Mouse (Mus musculus) limb, embryonic 14.5 days (tissue): ENCODE data around the gene Hnf1a. TPM values are rescaled to one million over a fixed set of nuclear protein-coding genes. Genes with fewer than 3 reads are reported as not detected.

Source experiments
- ATAC-seq: fragments of 200-750 bp; cut with Nextera tagmentation; 2 replicates; pipeline ENCODE4 v1.8.0; 2017; ENCODE audit warnings: low read depth, moderate number of reproducible peaks, moderate TSS enrichment; ENCODE audit not compliant: low FRiP score
- DNase-seq: peaks from one replicate; pipeline ENCODE4 v3.0.0-alpha.2; 2015; ENCODE audit warnings: low spot score
- H3K27ac ChIP-seq: fragments of 300-500 bp; sonication (generic); replicated peaks from 2 replicates; pipeline ENCODE4 v1.5.1; 2014; ENCODE audit warnings: low read depth, mild to moderate bottlenecking, low read length, moderate library complexity, mixed read lengths
- H3K27me3 ChIP-seq: fragments of 300-500 bp; sonication (generic); 2 replicates; pipeline ENCODE4 v1.6.1; 2014; ENCODE audit warnings: low read length, mixed read lengths; ENCODE audit not compliant: control insufficient read depth, insufficient read depth
- H3K36me3 ChIP-seq: fragments of 300-500 bp; sonication (generic); 2 replicates; pipeline ENCODE4 v1.6.1; 2014; ENCODE audit warnings: mild to moderate bottlenecking, low read length, moderate library complexity, mixed read lengths; ENCODE audit not compliant: control insufficient read depth, insufficient read depth
- H3K4me1 ChIP-seq: fragments of 300-500 bp; sonication (generic); 2 replicates; pipeline ENCODE4 v1.6.1; 2014; ENCODE audit warnings: antibody characterized with exemption, low read length, mixed read lengths; ENCODE audit not compliant: control insufficient read depth, insufficient read depth
- H3K4me2 ChIP-seq: fragments of 300-500 bp; sonication (generic); replicated peaks from 2 replicates; pipeline ENCODE4 v1.6.1; 2014; ENCODE audit warnings: low read depth, mild to moderate bottlenecking, low read length, moderate library complexity; ENCODE audit not compliant: severe bottlenecking
- H3K4me3 ChIP-seq: fragments of 300-500 bp; sonication (generic); replicated peaks from 2 replicates; pipeline ENCODE4 v1.5.1; 2014; ENCODE audit warnings: low read length
- H3K9ac ChIP-seq: fragments of 300-500 bp; sonication (generic); 2 replicates; pipeline ENCODE4 v1.6.1; 2014; ENCODE audit warnings: mild to moderate bottlenecking, low read depth, low read length, moderate library complexity; ENCODE audit not compliant: severe bottlenecking
- H3K9me3 ChIP-seq: fragments of 300-500 bp; sonication (generic); 2 replicates; pipeline ENCODE4 v1.6.1; 2016; ENCODE audit warnings: low read length; ENCODE audit not compliant: control insufficient read depth
- POLR2A ChIP-seq: fragments of 200-500 bp; IDR thresholded peaks from 2 replicates; pipeline ENCODE4 v1.8.0; 2012; ENCODE audit warnings: inconsistent platforms, mild to moderate bottlenecking, moderate library complexity, borderline replicate concordance; ENCODE audit not compliant: insufficient read depth, insufficient read length; ENCODE audit errors: extremely low read depth
- WGBS: fragments of 180-500 bp; shearing (Covaris S2); extraction: QIAGEN DNeasy Blood & Tissue Kit; methylation state at CpG from one replicate; pipeline ENCODE4 v1.1.7; 2014; 5-methylcytosine and 5-hydroxymethylcytosine counted together
- polyA plus RNA-seq, 2 experiments: library from polyadenylated mRNA; depleted of rRNA in 1 of 2; stranded (reverse) in 1 of 2; unstranded in 1 of 2; fragments of >200 nt; fragmentation: Nextera tagmentation in 1 of 2; extraction: Ambion mirVana in 1 of 2; gene quantifications; 2 replicates each; pipeline versions ENCODE4 v1.2.1 to v1.2.3; 2012 to 2014

Hnf1a gene
- polyA plus RNA-seq, 2 experiments, result 0.03 TPM; not detected in 1

DNA sequence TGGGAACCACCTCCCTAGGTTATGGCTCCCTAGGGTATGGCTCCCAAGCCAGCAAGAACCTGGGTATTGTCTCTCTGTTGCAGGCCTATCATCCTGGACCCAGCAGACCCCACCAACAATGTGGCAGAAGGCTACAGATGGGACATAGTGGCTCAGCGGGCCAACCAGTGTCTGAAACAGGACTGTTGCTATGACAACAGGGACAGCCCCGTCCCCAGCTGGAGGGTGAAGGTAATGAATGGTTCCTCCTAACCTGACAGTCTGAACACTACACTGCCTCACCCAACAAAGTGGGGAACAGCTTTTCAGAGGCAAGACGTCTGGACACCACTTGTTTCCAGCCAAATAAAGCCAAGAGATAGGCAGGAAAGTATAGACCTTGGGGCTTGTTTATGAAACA, 35.1 kb downstream of the Hnf1a start:
- WGBS, result 14% methylated on average over 3 of the region's 3 CpGs
- Histone ChIP-seq H3K36me3 (no peaks in the 10 kb centered on the region), H3K4me2 (no peak overlapping the region), H3K9me3 (no peaks in the 10 kb centered on the region), H3K27me3 (no peaks in the 10 kb centered on the region), H3K4me3 (no peak overlapping the region), H3K27ac (no peak overlapping the region), H3K4me1 (no peaks in the 10 kb centered on the region), H3K9ac (no peak overlapping the region)
- ATAC-seq, result no peak
- no peak for TF ChIP-seq POLR2A
- DNase-seq, result no peak

DNA sequence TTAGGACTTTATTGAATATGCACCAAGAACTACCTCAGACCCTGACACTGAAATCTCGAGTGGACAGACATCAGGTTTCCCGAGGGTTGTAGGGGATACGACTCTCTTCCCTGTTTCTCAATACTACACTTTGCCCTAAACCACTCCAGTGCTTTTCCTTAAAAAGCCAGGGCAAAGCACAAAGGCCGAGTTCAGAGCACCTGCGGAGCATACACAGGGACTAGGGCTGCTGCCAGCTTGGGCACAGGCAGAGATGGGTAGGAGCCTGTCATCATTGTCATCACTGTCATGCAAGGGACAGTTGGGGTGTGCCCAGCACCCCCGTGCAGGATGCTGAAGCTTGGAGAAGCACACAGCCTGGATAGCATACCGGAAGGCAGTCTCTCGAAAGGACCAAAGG, 37.7 kb downstream of the Hnf1a start:
- no peaks in the 10 kb centered on the region for H3K27me3 ChIP-seq
- no peak for ATAC-seq
- 86% methylated on average over 8 of the region's 8 CpGs for WGBS

DNA sequence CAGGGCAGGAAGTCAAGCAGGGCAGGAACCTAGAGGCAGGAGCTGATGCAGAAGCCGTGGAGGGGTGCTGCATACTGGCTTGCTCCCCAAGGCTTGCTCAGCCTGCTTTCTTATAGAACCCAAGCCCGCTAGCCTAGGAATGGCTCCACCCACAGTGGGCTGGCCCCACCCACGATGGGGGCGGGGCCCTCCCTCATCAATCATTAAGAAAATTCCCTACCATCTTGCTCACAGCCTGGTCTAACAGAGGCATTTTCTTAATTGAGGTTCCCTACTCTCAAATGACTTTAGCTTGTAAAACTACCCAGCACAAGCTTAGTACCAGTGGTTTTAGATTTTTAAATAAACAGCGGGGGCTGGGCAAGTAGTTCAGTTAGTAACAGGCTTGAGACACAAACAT, 39.3 kb downstream of the Hnf1a start:
- no peak for DNase-seq
- H3K4me3 ChIP-seq, result no peak overlapping the region
- H3K4me2 ChIP-seq, result no peak overlapping the region
- no peaks in the 10 kb centered on the region for H3K4me1 ChIP-seq
- ATAC-seq, result no peak
- 58% methylated on average over 4 of the region's 5 CpGs for WGBS
- H3K9me3 ChIP-seq, result no peaks in the 10 kb centered on the region
- no peak overlapping the region for H3K27ac ChIP-seq
- H3K27me3 ChIP-seq, result no peaks in the 10 kb centered on the region
- no peak overlapping the region for H3K9ac ChIP-seq
- no peaks in the 10 kb centered on the region for H3K36me3 ChIP-seq
- no peak for TF ChIP-seq POLR2A

More for the DNA sequence above, 37.7 kb downstream of the Hnf1a start:
- DNase-seq, result no peak
- no peak overlapping the region for H3K9ac ChIP-seq
- TF ChIP-seq POLR2A, result no peak
- H3K27ac ChIP-seq, result no peak overlapping the region
- H3K36me3 ChIP-seq, result no peaks in the 10 kb centered on the region
- H3K4me1 ChIP-seq, result no peaks in the 10 kb centered on the region
- no peak overlapping the region for H3K4me2 ChIP-seq
- H3K4me3 ChIP-seq, result no peak overlapping the region
- no peaks in the 10 kb centered on the region for H3K9me3 ChIP-seq

DNA sequence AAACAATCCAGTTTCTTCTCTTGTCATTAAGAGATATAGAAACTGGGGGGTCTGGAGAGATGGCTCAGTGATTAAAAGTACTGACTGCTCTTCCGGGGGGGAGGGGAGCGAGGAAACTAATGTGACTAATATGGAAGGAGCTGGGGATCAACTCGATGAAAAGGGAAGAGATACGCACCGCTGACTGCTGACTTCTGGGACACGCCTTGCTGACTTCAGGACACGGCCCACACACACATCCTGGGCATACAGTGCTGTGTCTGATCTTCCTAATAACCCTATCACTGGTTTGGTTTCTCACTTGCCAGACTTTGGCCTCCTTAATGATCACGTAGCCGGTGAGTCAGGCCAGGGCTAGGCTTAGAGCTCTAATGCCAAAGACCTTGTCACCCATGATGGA, 44.1 kb downstream of the Hnf1a start:
- ATAC-seq (no peak), DNase-seq (no peak)
- H3K27ac ChIP-seq, result no peak overlapping the region
- no peak overlapping the region for H3K4me2 ChIP-seq
- no peaks in the 10 kb centered on the region for H3K9me3 ChIP-seq
- no peak for TF ChIP-seq POLR2A
- no peak overlapping the region for H3K9ac ChIP-seq
- no peak overlapping the region for H3K4me3 ChIP-seq
- 81% methylated on average over 9 of the region's 9 CpGs for WGBS
- H3K36me3 ChIP-seq, result no peaks in the 10 kb centered on the region
- H3K4me1 ChIP-seq, result peaks cover 7% of the 10 kb centered on the region; the same call in 1 of the 2 replicates
- H3K27me3 ChIP-seq, result no peaks in the 10 kb centered on the region

DNA sequence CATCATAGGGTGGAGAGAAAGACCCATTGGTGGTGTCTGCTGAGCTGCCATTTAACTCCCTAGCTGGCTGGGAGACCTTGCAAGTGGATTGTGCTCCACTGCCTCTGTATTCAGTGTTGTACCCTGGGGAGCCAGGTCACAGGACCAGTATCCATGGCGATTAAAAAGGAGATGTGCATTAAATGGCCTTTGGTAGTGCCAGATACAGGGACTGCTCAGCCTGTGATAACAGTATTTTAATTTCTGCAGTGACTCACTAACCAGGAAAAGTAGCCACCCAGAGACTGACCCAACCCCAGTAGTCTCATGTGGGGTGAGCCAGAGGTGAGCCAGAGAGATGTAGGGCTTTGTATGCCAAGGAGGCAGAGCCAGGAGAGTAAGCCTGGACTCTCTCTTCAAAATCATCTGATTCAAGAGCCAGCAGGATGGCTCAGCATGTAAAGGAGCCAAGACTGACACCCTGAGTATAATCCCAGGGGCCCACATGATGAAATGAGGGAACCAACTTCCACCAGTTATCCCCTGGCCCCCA, 44.7 kb downstream of the Hnf1a start:
- H3K36me3 ChIP-seq, result no peaks in the 10 kb centered on the region
- no peak overlapping the region for H3K4me3 ChIP-seq
- peaks cover 7% of the 10 kb centered on the region; the same call in 1 of the 2 replicates for H3K4me1 ChIP-seq
- no peak overlapping the region for H3K4me2 ChIP-seq
- TF ChIP-seq POLR2A, result no peak
- no peaks in the 10 kb centered on the region for H3K9me3 ChIP-seq
- ATAC-seq (no peak), DNase-seq (no peak)
- no peak overlapping the region for H3K9ac ChIP-seq
- H3K27ac ChIP-seq, result no peak overlapping the region
- H3K27me3 ChIP-seq, result no peaks in the 10 kb centered on the region
- WGBS, result 65% methylated on average over 1 of the region's 1 CpGs
